Mouse (Mus musculus): ENCODE results near the gene Zfp366. TPM values are rescaled to one million over a fixed set of nuclear protein-coding genes. Genes with fewer than 3 reads are reported as not detected.

Gene Zfp366
- polyA plus RNA-seq, 1 experiment from 2014 or later = 0.14 TPM

GRCm38 (mm10) chr13:99239161-99239530 lies 54.5 kb downstream of the Zfp366 start:
- peaks cover 5% of the 10 kb centered on the region for H3K4me1 ChIP-seq (replicated peaks)
- H3K4me3 ChIP-seq (replicated peaks) = no peak overlapping the region
- H3K36me3 ChIP-seq (replicated peaks) = no peaks in the 10 kb centered on the region
- H3K9ac ChIP-seq = no peak overlapping the region
- ATAC-seq (ENCODE audit: insufficient read depth) = no peak
- H3K27ac ChIP-seq (replicated peaks) = peak overlapping the region; percentile 48; the same call in 1 of the 2 replicates
- H3K27me3 ChIP-seq = no peaks in the 10 kb centered on the region
- no peaks in the 10 kb centered on the region for H3K9me3 ChIP-seq (replicated peaks)
- no peak overlapping the region for H3K4me2 ChIP-seq
- WGBS (ENCODE audit: insufficient replicate concordance) = 34% methylated on average over 7 of the region's 7 CpGs

- Histone ChIP-seq H3K9ac (no peak overlapping the region), H3K4me1 (replicated peaks) (peaks cover 5% of the 10 kb centered on the region), H3K36me3 (replicated peaks) (no peaks in the 10 kb centered on the region), H3K4me2 (no peak overlapping the region), H3K4me3 (replicated peaks) (no peak overlapping the region), H3K27ac (replicated peaks) (no peak overlapping the region), H3K9me3 (replicated peaks) (no peaks in the 10 kb centered on the region), H3K27me3 (no peaks in the 10 kb centered on the region)
- 56% methylated on average over 6 of the region's 6 CpGs for WGBS (ENCODE audit: insufficient replicate concordance)
- ATAC-seq (ENCODE audit: insufficient read depth) = no peak
These were observed 55.1 kb downstream of the Zfp366 start for GRCm38 (mm10) chr13:99239741-99240140.

- WGBS (ENCODE audit: insufficient replicate concordance) = 44% methylated on average over 3 of the region's 3 CpGs
- Histone ChIP-seq H3K4me2 (no peak overlapping the region), H3K4me1 (replicated peaks) (peaks cover 5% of the 10 kb centered on the region), H3K27me3 (no peaks in the 10 kb centered on the region), H3K27ac (replicated peaks) (no peak overlapping the region), H3K4me3 (replicated peaks) (no peak overlapping the region), H3K9ac (no peak overlapping the region), H3K36me3 (replicated peaks) (no peaks in the 10 kb centered on the region), H3K9me3 (replicated peaks) (no peaks in the 10 kb centered on the region)
- ATAC-seq (ENCODE audit: insufficient read depth) = no peak
These were observed 57.4 kb downstream of the Zfp366 start for GRCm38 (mm10) chr13:99241984-99242383.

- Histone ChIP-seq H3K27ac (replicated peaks) (no peak overlapping the region), H3K36me3 (replicated peaks) (no peaks in the 10 kb centered on the region), H3K9ac (no peak overlapping the region), H3K9me3 (replicated peaks) (no peaks in the 10 kb centered on the region), H3K4me2 (no peak overlapping the region), H3K27me3 (no peaks in the 10 kb centered on the region), H3K4me3 (replicated peaks) (no peak overlapping the region), H3K4me1 (replicated peaks) (peaks cover 5% of the 10 kb centered on the region)
- WGBS (ENCODE audit: insufficient replicate concordance) = 34% methylated on average over 4 of the region's 4 CpGs
- no peak for ATAC-seq (ENCODE audit: insufficient read depth)
These were observed 58.3 kb downstream of the Zfp366 start for GRCm38 (mm10) chr13:99242895-99243294.

- H3K27me3 ChIP-seq = no peaks in the 10 kb centered on the region
- H3K27ac ChIP-seq (replicated peaks) = no peak overlapping the region
- no peaks in the 10 kb centered on the region for H3K9me3 ChIP-seq (replicated peaks)
- H3K4me1 ChIP-seq (replicated peaks) = peaks cover 5% of the 10 kb centered on the region
- ATAC-seq (ENCODE audit: insufficient read depth) = no peak
- H3K4me2 ChIP-seq = no peak overlapping the region
- no peak overlapping the region for H3K4me3 ChIP-seq (replicated peaks)
- H3K9ac ChIP-seq = no peak overlapping the region
- H3K36me3 ChIP-seq (replicated peaks) = no peaks in the 10 kb centered on the region
- WGBS (ENCODE audit: insufficient replicate concordance) = 79% methylated on average over 9 of the region's 9 CpGs
These were observed 59.2 kb downstream of the Zfp366 start for GRCm38 (mm10) chr13:99243831-99244230.

GRCm38 (mm10) chr13:99244471-99244870 lies 59.8 kb downstream of the Zfp366 start:
- H3K4me1 ChIP-seq (replicated peaks) = no peaks in the 10 kb centered on the region
- no peaks in the 10 kb centered on the region for H3K36me3 ChIP-seq (replicated peaks)
- H3K4me2 ChIP-seq = no peak overlapping the region
- no peak overlapping the region for H3K4me3 ChIP-seq (replicated peaks)
- no peak overlapping the region for H3K27ac ChIP-seq (replicated peaks)
- no peak overlapping the region for H3K9ac ChIP-seq
- no peaks in the 10 kb centered on the region for H3K27me3 ChIP-seq
- WGBS (ENCODE audit: insufficient replicate concordance) = 52% methylated on average over 6 of the region's 6 CpGs
- H3K9me3 ChIP-seq (replicated peaks) = no peaks in the 10 kb centered on the region
- no peak for ATAC-seq (ENCODE audit: insufficient read depth)

- ATAC-seq (ENCODE audit: insufficient read depth) = no peak
These were observed 60.3 kb downstream of the Zfp366 start for GRCm38 (mm10) chr13:99244896-99245295.

GRCm38 (mm10) chr13:99245916-99246460 lies 61.4 kb downstream of the Zfp366 start:
- no peak overlapping the region for H3K4me3 ChIP-seq (replicated peaks)
- H3K27ac ChIP-seq (replicated peaks) = no peak overlapping the region
- no peak overlapping the region for H3K9ac ChIP-seq
- no peaks in the 10 kb centered on the region for H3K4me1 ChIP-seq (replicated peaks)
- no peak for ATAC-seq (ENCODE audit: insufficient read depth)
- H3K4me2 ChIP-seq = no peak overlapping the region
- H3K36me3 ChIP-seq (replicated peaks) = no peaks in the 10 kb centered on the region
- no peaks in the 10 kb centered on the region for H3K27me3 ChIP-seq
- H3K9me3 ChIP-seq (replicated peaks) = no peaks in the 10 kb centered on the region
- 82% methylated on average over 21 of the region's 21 CpGs for WGBS (ENCODE audit: insufficient replicate concordance)

More at GRCm38 (mm10) chr13:99244896-99245295, 60.3 kb downstream of the Zfp366 start:
- no peak overlapping the region for H3K4me2 ChIP-seq
- no peak overlapping the region for H3K9ac ChIP-seq
- no peaks in the 10 kb centered on the region for H3K9me3 ChIP-seq (replicated peaks)
- 55% methylated on average over 3 of the region's 3 CpGs for WGBS (ENCODE audit: insufficient replicate concordance)
- H3K4me1 ChIP-seq (replicated peaks) = no peaks in the 10 kb centered on the region
- no peak overlapping the region for H3K27ac ChIP-seq (replicated peaks)
- H3K36me3 ChIP-seq (replicated peaks) = no peaks in the 10 kb centered on the region
- H3K4me3 ChIP-seq (replicated peaks) = no peak overlapping the region
- no peaks in the 10 kb centered on the region for H3K27me3 ChIP-seq

GRCm38 (mm10) chr13:99250806-99251205 lies 66.2 kb downstream of the Zfp366 start:
- Histone ChIP-seq H3K9ac (no peak overlapping the region), H3K27ac (replicated peaks) (no peak overlapping the region), H3K9me3 (replicated peaks) (no peaks in the 10 kb centered on the region), H3K4me2 (no peak overlapping the region), H3K4me1 (replicated peaks) (no peaks in the 10 kb centered on the region), H3K27me3 (no peaks in the 10 kb centered on the region), H3K4me3 (replicated peaks) (no peak overlapping the region), H3K36me3 (replicated peaks) (no peaks in the 10 kb centered on the region)
- WGBS (ENCODE audit: insufficient replicate concordance) = 59% methylated on average over 2 of the region's 2 CpGs
- no peak for ATAC-seq (ENCODE audit: insufficient read depth)

- ATAC-seq (ENCODE audit: insufficient read depth) = no peak
These were observed 69.6 kb downstream of the Zfp366 start for GRCm38 (mm10) chr13:99254215-99254614.

GRCm38 (mm10) chr13:99254781-99255180 lies 70.2 kb downstream of the Zfp366 start:
- Histone ChIP-seq H3K4me2 (no peak overlapping the region), H3K27me3 (no peaks in the 10 kb centered on the region), H3K9ac (no peak overlapping the region), H3K4me1 (replicated peaks) (no peaks in the 10 kb centered on the region), H3K9me3 (replicated peaks) (no peaks in the 10 kb centered on the region), H3K27ac (replicated peaks) (no peak overlapping the region), H3K36me3 (replicated peaks) (no peaks in the 10 kb centered on the region), H3K4me3 (replicated peaks) (no peak overlapping the region)
- 22% methylated on average over 3 of the region's 3 CpGs for WGBS (ENCODE audit: insufficient replicate concordance)
- no peak for ATAC-seq (ENCODE audit: insufficient read depth)

More at GRCm38 (mm10) chr13:99254215-99254614, 69.6 kb downstream of the Zfp366 start:
- no peak overlapping the region for H3K9ac ChIP-seq
- no peak overlapping the region for H3K4me2 ChIP-seq
- no peaks in the 10 kb centered on the region for H3K36me3 ChIP-seq (replicated peaks)
- no peak overlapping the region for H3K27ac ChIP-seq (replicated peaks)
- H3K4me1 ChIP-seq (replicated peaks) = no peaks in the 10 kb centered on the region
- no peaks in the 10 kb centered on the region for H3K27me3 ChIP-seq
- no peak overlapping the region for H3K4me3 ChIP-seq (replicated peaks)
- no peaks in the 10 kb centered on the region for H3K9me3 ChIP-seq (replicated peaks)

- H3K9ac ChIP-seq = no peak overlapping the region
- no peaks in the 10 kb centered on the region for H3K4me1 ChIP-seq (replicated peaks)
- H3K9me3 ChIP-seq (replicated peaks) = no peaks in the 10 kb centered on the region
- no peak overlapping the region for H3K4me2 ChIP-seq
- no peak overlapping the region for H3K27ac ChIP-seq (replicated peaks)
- 62% methylated on average over 4 of the region's 4 CpGs for WGBS (ENCODE audit: insufficient replicate concordance)
- no peaks in the 10 kb centered on the region for H3K27me3 ChIP-seq
- no peak overlapping the region for H3K4me3 ChIP-seq (replicated peaks)
- no peaks in the 10 kb centered on the region for H3K36me3 ChIP-seq (replicated peaks)
- ATAC-seq (ENCODE audit: insufficient read depth) = no peak
These were observed 72.3 kb downstream of the Zfp366 start for GRCm38 (mm10) chr13:99256916-99257315.

Measured in liver, embryonic 15.5 days (tissue).